Mouse (Mus musculus): Measurements from ENCODE around the gene Gse1. TPM values are rescaled to one million over a fixed set of nuclear protein-coding genes. Genes with fewer than 3 reads are reported as not detected.

The Gse1 gene
- total and polyA plus RNA-seq, 3 experiments, result 23.6 to 128 (median 66.9) TPM

- Histone ChIP-seq H3K36me3 (ENCODE audit: control insufficient read depth in 1 of 2, insufficient read depth in 2 of 2, low read length in 2 of 2) (peaks cover 0 to 2% of the 10 kb centered on the region in 2 experiments; a peak in 1 of 4 replicates), H3K27ac (ENCODE audit: control insufficient read depth, low read depth, low read length) (no peak overlapping the region), H3K27me3 (ENCODE audit: control insufficient read depth in 1 of 2, insufficient read depth in 2 of 2, low read length in 2 of 2) (no peaks in the 10 kb centered on the region), H3K9me3 (replicated peaks; ENCODE audit: insufficient read depth, low read length) (no peaks in the 10 kb centered on the region), H3K4me3 (ENCODE audit: control insufficient read depth in 1 of 2, insufficient read depth in 1 of 2, low read depth in 2 of 2, low read length in 2 of 2) (no peak overlapping the region), H3K79me2 (ENCODE audit: control insufficient read depth, insufficient read depth, low read length, poor library complexity) (no peaks in the 10 kb centered on the region), H3K9ac (ENCODE audit: control insufficient read depth, low read depth, low read length, poor library complexity, severe bottlenecking) (no peak overlapping the region), H3K4me1 (ENCODE audit: control insufficient read depth in 1 of 2, insufficient read depth in 2 of 2, low read length in 2 of 2) (no peaks in the 10 kb centered on the region)
- TF ChIP-seq ETS1 (IDR thresholded peaks at IDR 0.05; ENCODE audit: low read depth, low read length) (no peak), MXI1 (IDR thresholded peaks at IDR 0.05; ENCODE audit: low read depth, low read length) (0 out of 2 replicates have a peak, but pooled peaks have one; percentile 20), NELFE (IDR thresholded peaks at IDR 0.05; ENCODE audit: low read depth, low read length) (no peak), USF1 (IDR thresholded peaks at IDR 0.05; ENCODE audit: low read depth, low read length) (peak; percentile 61), POLR2AphosphoS5 (IDR thresholded peaks at IDR 0.05; ENCODE audit: borderline replicate concordance, low read depth, low read length) (no peak), MYC (IDR thresholded peaks at IDR 0.05; ENCODE audit: low read depth, low read length) (no peak)
- DNase-seq (ENCODE audit: low read depth, low spot score), result peak; percentile 27
Observed at GRCm38 (mm10) chr8:120619235-120620180, 391.3 kb downstream of the Gse1 start.

GRCm38 (mm10) chr8:120620441-120620840, 392.2 kb downstream of the Gse1 start:
- Histone ChIP-seq H3K9me3 (replicated peaks; ENCODE audit: insufficient read depth, low read length) (no peaks in the 10 kb centered on the region), H3K79me2 (ENCODE audit: control insufficient read depth, insufficient read depth, low read length, poor library complexity) (no peaks in the 10 kb centered on the region), H3K9ac (ENCODE audit: control insufficient read depth, low read depth, low read length, poor library complexity, severe bottlenecking) (no peak overlapping the region), H3K4me1 (ENCODE audit: control insufficient read depth in 1 of 2, insufficient read depth in 2 of 2, low read length in 2 of 2) (no peaks in the 10 kb centered on the region), H3K4me3 (ENCODE audit: control insufficient read depth in 1 of 2, insufficient read depth in 1 of 2, low read depth in 2 of 2, low read length in 2 of 2) (no peak overlapping the region), H3K36me3 (ENCODE audit: control insufficient read depth in 1 of 2, insufficient read depth in 2 of 2, low read length in 2 of 2) (peaks cover 0 to 2% of the 10 kb centered on the region in 2 experiments; a peak in 1 of 4 replicates), H3K27ac (ENCODE audit: control insufficient read depth, low read depth, low read length) (no peak overlapping the region), H3K27me3 (ENCODE audit: control insufficient read depth in 1 of 2, insufficient read depth in 2 of 2, low read length in 2 of 2) (no peaks in the 10 kb centered on the region)
- TF ChIP-seq POLR2AphosphoS5 (IDR thresholded peaks at IDR 0.05; ENCODE audit: borderline replicate concordance, low read depth, low read length) (no peak), USF2 (IDR thresholded peaks at IDR 0.05; ENCODE audit: borderline replicate concordance in 1 of 2, insufficient read depth in 1 of 2, low read depth in 1 of 2, low read length in 2 of 2) (no peak), GATA1 (IDR thresholded peaks at IDR 0.05; ENCODE audit: low read depth, low read length) (no peak), SMC3 (IDR thresholded peaks at IDR 0.05; ENCODE audit: low read depth, low read length) (no peak), ELF1 (IDR thresholded peaks at IDR 0.05; ENCODE audit: low read depth, low read length) (no peak), TAL1 (IDR thresholded peaks at IDR 0.05; ENCODE audit: low read length) (no peak), NRF1 (IDR thresholded peaks at IDR 0.05; ENCODE audit: insufficient read depth, low read depth, low read length, poor library complexity, severe bottlenecking) (no peak), USF1 (IDR thresholded peaks at IDR 0.05; ENCODE audit: low read depth, low read length) (no peak), ZNF384 (IDR thresholded peaks at IDR 0.05; ENCODE audit: low read depth, low read length) (no peak), EP300 (IDR thresholded peaks at IDR 0.05; ENCODE audit: low read depth in 1 of 2, low read length in 2 of 2) (no peak), JUND (IDR thresholded peaks at IDR 0.05; ENCODE audit: low read depth, low read length) (no peak), ZMIZ1 (IDR thresholded peaks at IDR 0.05; ENCODE audit: low read depth, low read length) (no peak), MAX (IDR thresholded peaks at IDR 0.05; ENCODE audit: low read length) (no peak)
- DNase-seq (ENCODE audit: low read depth, low spot score), result no peak

All from MEL (cell line).